Mouse (Mus musculus) spleen, adult 12 weeks (tissue): ENCODE data around the gene Galr3.

Experiments
- DNase-seq: peaks from one replicate; pipeline ENCODE4 v3.0.0; 2022; ENCODE audit warnings: low spot score

The Galr3 gene

GRCm38 (mm10) chr15:79052366-79052765, 10.7 kb downstream of the Galr3 start:
- no peak for DNase-seq

- no peak for DNase-seq
Observed at GRCm38 (mm10) chr15:79056601-79057000, 14.9 kb downstream of the Galr3 start.

GRCm38 (mm10) chr15:79057850-79058249, 16.2 kb downstream of the Galr3 start:
- DNase-seq = peak; percentile 26

- DNase-seq = no peak
Observed at GRCm38 (mm10) chr15:79060887-79061565, 19.3 kb downstream of the Galr3 start.

- peak; percentile 93 for DNase-seq
Observed at GRCm38 (mm10) chr15:79062376-79063159, 20.9 kb downstream of the Galr3 start, which contains the start of gene Ankrd54. Ankrd54 (minus strand) TSS chr15:79062893.

- no peak for DNase-seq
Observed at GRCm38 (mm10) chr15:79063160-79063740, 21.6 kb downstream of the Galr3 start.

GRCm38 (mm10) chr15:79065086-79065770, 23.5 kb downstream of the Galr3 start:
- DNase-seq = no peak

GRCm38 (mm10) chr15:79066276-79066675, 24.6 kb downstream of the Galr3 start:
- DNase-seq = no peak

- DNase-seq = no peak
Observed at GRCm38 (mm10) chr15:79067631-79068030, 25.9 kb downstream of the Galr3 start.

GRCm38 (mm10) chr15:79068416-79068815, 26.7 kb downstream of the Galr3 start:
- no peak for DNase-seq

GRCm38 (mm10) chr15:79071117-79072039, 29.7 kb downstream of the Galr3 start:
- DNase-seq = peak; percentile 28

- no peak for DNase-seq
Observed at GRCm38 (mm10) chr15:79073752-79074151, 32.1 kb downstream of the Galr3 start.

- no peak for DNase-seq
Observed at GRCm38 (mm10) chr15:79074446-79074845, 32.8 kb downstream of the Galr3 start.

GRCm38 (mm10) chr15:79074913-79075532, 33.3 kb downstream of the Galr3 start, which contains the start of gene Eif3l:
Eif3l (plus strand) TSS chr15:79075179.
- peak; percentile 75 for DNase-seq

- DNase-seq = no peak
Observed at GRCm38 (mm10) chr15:79075658-79076365, 34.1 kb downstream of the Galr3 start.

GRCm38 (mm10) chr15:79079567-79079966, 37.9 kb downstream of the Galr3 start:
- no peak for DNase-seq

GRCm38 (mm10) chr15:79092284-79092683, 50.6 kb downstream of the Galr3 start:
- DNase-seq = no peak
